Mouse (Mus musculus): Measurements from ENCODE around the gene E330021D16Rik.

- TF ChIP-seq CTCF (IDR thresholded peaks at IDR 0.05; ENCODE audit: low read depth) (no peak), EP300 (IDR thresholded peaks at IDR 0.05; ENCODE audit: low read depth) (no peak)
Measured at GRCm38 (mm10) chr6:136449930-136450329, 34.6 kb upstream of the E330021D16Rik start.

Measured in liver, embryonic 14.5 days (tissue).